Mouse (Mus musculus) cerebellum, postnatal 10 days (tissue): Measurements from ENCODE around the gene Spen.
A peak's percentile ranks its signal among the peaks of the same experiment; 100 is the strongest.
"Not testable (repeated sequence)": the region's sequence is repeated elsewhere in the genome, so short reads cannot be mapped to it uniquely, and the experiment has no call there.

Source experiments
- DNase-seq, 2 experiments: peaks; one replicate each; pipeline ENCODE4 v3.0.0; 2021; ENCODE audit warnings: mixed read lengths in 2 of 2

The Spen gene

GRCm38 (mm10) chr4:141538408-141539212 lies at the start of gene Spen:
TSS of gene Spen (minus strand) at chr4:141538597.
- peak; percentile 95 to 97 for DNase-seq

GRCm38 (mm10) chr4:141583919-141584318 lies 45.5 kb upstream of the Spen start:
- no peak for DNase-seq

- DNase-seq, result peak in 1 of 2 experiments; percentile 37
Measured at GRCm38 (mm10) chr4:141581051-141581450, 42.7 kb upstream of the Spen start.

- DNase-seq, result no peak
Measured at GRCm38 (mm10) chr4:141578833-141579232, 40.4 kb upstream of the Spen start.

GRCm38 (mm10) chr4:141576877-141577276 lies 38.5 kb upstream of the Spen start:
- DNase-seq, result peak in 1 of 2 experiments; percentile 28

- no peak for DNase-seq
Measured at GRCm38 (mm10) chr4:141576404-141576803, 38.0 kb upstream of the Spen start.

GRCm38 (mm10) chr4:141574789-141575702 lies 36.6 kb upstream of the Spen start:
- DNase-seq, result peak; percentile 94 to 96

- no peak for DNase-seq
Measured at GRCm38 (mm10) chr4:141573359-141573966, 35.1 kb upstream of the Spen start.

- no peak for DNase-seq
Measured at GRCm38 (mm10) chr4:141572668-141573358, 34.4 kb upstream of the Spen start.

GRCm38 (mm10) chr4:141571934-141572333 lies 33.5 kb upstream of the Spen start:
- no peak for DNase-seq

GRCm38 (mm10) chr4:141571337-141571739 lies 32.9 kb upstream of the Spen start:
- no peak for DNase-seq

- no peak for DNase-seq
Measured at GRCm38 (mm10) chr4:141570821-141571220, 32.4 kb upstream of the Spen start.

GRCm38 (mm10) chr4:141570004-141570403 lies 31.6 kb upstream of the Spen start:
- DNase-seq, result no peak

GRCm38 (mm10) chr4:141568966-141569365 lies 30.6 kb upstream of the Spen start:
- DNase-seq, result no peak

- not testable (repeated sequence) for DNase-seq
Measured at GRCm38 (mm10) chr4:141567174-141567573, 28.8 kb upstream of the Spen start.

- no peak for DNase-seq
Measured at GRCm38 (mm10) chr4:141566187-141566586, 27.8 kb upstream of the Spen start.

GRCm38 (mm10) chr4:141565325-141565724 lies 26.9 kb upstream of the Spen start:
- no peak for DNase-seq

- DNase-seq, result no peak
Measured at GRCm38 (mm10) chr4:141564660-141565059, 26.3 kb upstream of the Spen start.

GRCm38 (mm10) chr4:141564209-141564608 lies 25.8 kb upstream of the Spen start:
- DNase-seq, result no peak

GRCm38 (mm10) chr4:141562281-141562680 lies 23.9 kb upstream of the Spen start:
- no peak for DNase-seq

GRCm38 (mm10) chr4:141561331-141561919 lies 23.0 kb upstream of the Spen start:
- not testable (repeated sequence) for DNase-seq

GRCm38 (mm10) chr4:141559898-141560263 lies 21.5 kb upstream of the Spen start:
- DNase-seq, result peak; percentile 92 to 94
